Mouse (Mus musculus): ENCODE data around the gene Prom2. TPM values are rescaled to one million over a fixed set of nuclear protein-coding genes. Genes with fewer than 3 reads are reported as not detected.

Gene Prom2
- polyA plus RNA-seq, 1 experiment from 2014 or later, result 11.4 TPM

GRCm38 (mm10) chr2:127522006-127522441 lies 19.2 kb downstream of the Prom2 start, which contains the start of gene Kcnip3:
Gene Kcnip3, minus strand, starts transcription at chr2:127522094.
- 6% methylated on average over 10 of the region's 10 CpGs for WGBS
- no peak within 1 kb of the TSS for H3K27ac ChIP-seq
- H3K4me3 ChIP-seq (replicated peaks), result peak within 1 kb of the TSS; percentile 33
- H3K9me3 ChIP-seq, result no peaks in the 10 kb centered on the region
- H3K4me2 ChIP-seq, result peak within 1 kb of the TSS; percentile 59
- no peaks in the 10 kb centered on the region for H3K36me3 ChIP-seq
- peaks cover 14% of the 10 kb centered on the region for H3K4me1 ChIP-seq
- no peaks in the 10 kb centered on the region for H3K27me3 ChIP-seq (replicated peaks)
- peak; percentile 21; the same call in 1 of the 2 replicates for ATAC-seq (ENCODE audit: insufficient read depth, low FRiP score, low read depth)
- no peak within 1 kb of the TSS; the same call in 1 of the 2 replicates for H3K9ac ChIP-seq

DNA sequence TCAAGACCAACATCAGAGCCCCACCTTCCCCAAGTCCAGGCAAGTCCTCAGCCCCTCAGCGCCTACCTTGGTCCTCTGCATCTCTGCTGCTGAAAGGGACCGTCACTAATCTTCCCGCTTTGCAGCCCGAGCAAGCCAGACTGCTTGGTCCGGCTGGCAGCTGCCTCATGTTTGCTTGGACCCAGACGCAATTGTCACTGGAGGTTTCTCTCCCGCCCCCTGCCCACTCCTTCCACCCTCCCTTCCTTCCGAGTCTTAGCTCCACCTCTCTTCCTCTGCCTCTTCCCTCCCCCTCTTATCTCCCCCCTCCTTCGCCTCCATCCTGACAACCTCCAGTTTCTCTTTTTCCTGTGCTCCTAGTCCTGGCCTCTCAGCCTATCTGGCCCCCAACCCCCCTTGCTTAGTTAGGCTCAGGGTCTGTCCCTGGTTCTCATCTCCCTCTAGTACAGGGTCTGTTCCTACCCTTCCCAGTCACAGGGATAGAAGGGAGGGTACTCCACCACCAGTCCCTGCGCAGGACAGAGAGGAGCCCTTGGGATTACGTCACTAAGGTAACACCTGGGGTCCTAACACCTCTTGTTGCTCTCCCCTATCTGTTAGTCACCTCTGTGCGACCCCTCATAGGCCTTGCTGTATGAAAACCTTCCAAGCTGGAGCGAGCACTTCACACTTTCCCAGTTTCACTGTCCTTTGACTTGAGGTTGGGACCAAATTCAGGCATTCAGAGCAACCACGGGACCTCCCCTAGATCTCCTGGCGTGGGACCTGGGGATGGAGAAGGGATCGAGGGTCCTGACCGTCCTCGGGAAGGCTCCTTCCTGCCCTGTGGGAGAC lies 19.9 kb downstream of the Prom2 start:
- 2% methylated on average over 18 of the region's 18 CpGs for WGBS
- Histone ChIP-seq H3K4me3 (replicated peaks) (peak overlapping the region; percentile 33), H3K36me3 (no peaks in the 10 kb centered on the region), H3K4me2 (peak overlapping the region; percentile 59), H3K9ac (no peak overlapping the region; the same call in 1 of the 2 replicates), H3K27ac (no peak overlapping the region), H3K4me1 (peaks cover 14% of the 10 kb centered on the region), H3K9me3 (no peaks in the 10 kb centered on the region), H3K27me3 (replicated peaks) (no peaks in the 10 kb centered on the region)
- ATAC-seq (ENCODE audit: insufficient read depth, low FRiP score, low read depth), result peak; percentile 33; the same call in 1 of the 2 replicates

- no peaks in the 10 kb centered on the region for H3K27me3 ChIP-seq (replicated peaks)
- H3K4me3 ChIP-seq (replicated peaks), result no peak overlapping the region
Observed at GRCm38 (mm10) chr2:127520123-127520522, 21.1 kb downstream of the Prom2 start.

GRCm38 (mm10) chr2:127519308-127519707 lies 22.0 kb downstream of the Prom2 start:
- Histone ChIP-seq H3K9me3 (no peaks in the 10 kb centered on the region), H3K4me3 (replicated peaks) (no peak overlapping the region), H3K27me3 (replicated peaks) (no peaks in the 10 kb centered on the region), H3K9ac (no peak overlapping the region), H3K4me1 (peaks cover 14% of the 10 kb centered on the region), H3K36me3 (no peaks in the 10 kb centered on the region), H3K27ac (no peak overlapping the region), H3K4me2 (no peak overlapping the region)
- ATAC-seq (ENCODE audit: insufficient read depth, low FRiP score, low read depth), result no peak
- 71% methylated on average over 5 of the region's 5 CpGs for WGBS

More at GRCm38 (mm10) chr2:127520123-127520522, 21.1 kb downstream of the Prom2 start:
- no peak overlapping the region for H3K27ac ChIP-seq
- H3K9me3 ChIP-seq, result no peaks in the 10 kb centered on the region
- H3K9ac ChIP-seq, result no peak overlapping the region
- no peaks in the 10 kb centered on the region for H3K36me3 ChIP-seq
- 0 out of 2 replicates have a peak overlapping the region, but pooled peaks have one; percentile 59 for H3K4me2 ChIP-seq
- ATAC-seq (ENCODE audit: insufficient read depth, low FRiP score, low read depth), result no peak
- peaks cover 14% of the 10 kb centered on the region for H3K4me1 ChIP-seq

- Histone ChIP-seq H3K4me3 (replicated peaks) (no peak overlapping the region), H3K4me2 (no peak overlapping the region), H3K27me3 (replicated peaks) (no peaks in the 10 kb centered on the region), H3K36me3 (no peaks in the 10 kb centered on the region), H3K9ac (no peak overlapping the region), H3K27ac (no peak overlapping the region), H3K4me1 (peaks cover 14% of the 10 kb centered on the region), H3K9me3 (no peaks in the 10 kb centered on the region)
- no peak for ATAC-seq (ENCODE audit: insufficient read depth, low FRiP score, low read depth)
- 72% methylated on average over 3 of the region's 3 CpGs for WGBS
Observed at GRCm38 (mm10) chr2:127518831-127519230, 22.4 kb downstream of the Prom2 start.

GRCm38 (mm10) chr2:127518273-127518672 lies 23.0 kb downstream of the Prom2 start:
- no peak overlapping the region for H3K4me2 ChIP-seq
- no peaks in the 10 kb centered on the region for H3K36me3 ChIP-seq
- H3K9me3 ChIP-seq, result no peaks in the 10 kb centered on the region
- no peak overlapping the region for H3K27ac ChIP-seq
- no peak overlapping the region for H3K9ac ChIP-seq
- ATAC-seq (ENCODE audit: insufficient read depth, low FRiP score, low read depth), result 0 out of 2 replicates have a peak, but pooled peaks have one; percentile 4
- no peaks in the 10 kb centered on the region for H3K27me3 ChIP-seq (replicated peaks)
- 20% methylated on average over 3 of the region's 3 CpGs for WGBS
- H3K4me3 ChIP-seq (replicated peaks), result no peak overlapping the region
- H3K4me1 ChIP-seq, result peaks cover 14% of the 10 kb centered on the region

DNA sequence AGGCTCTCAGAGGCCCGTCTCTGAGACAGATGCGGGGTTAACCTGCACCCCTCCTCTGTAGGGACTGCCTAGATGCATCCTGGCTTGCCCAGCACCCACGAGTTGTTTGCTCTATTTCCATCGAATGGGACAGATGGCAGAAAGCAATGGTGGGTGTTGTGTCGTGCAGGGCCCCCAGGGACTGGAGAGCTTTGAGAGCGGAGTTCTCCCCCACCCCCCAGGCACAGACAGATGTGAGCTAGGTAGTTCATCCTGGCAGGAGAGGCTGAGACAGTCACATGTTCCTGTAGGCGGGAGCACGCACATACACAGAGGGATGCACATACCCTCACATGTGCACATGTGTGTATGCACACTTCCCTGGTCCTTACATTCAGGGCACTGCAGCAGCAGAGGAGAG lies 24.2 kb downstream of the Prom2 start:
- no peak overlapping the region for H3K4me3 ChIP-seq (replicated peaks)
- H3K36me3 ChIP-seq, result no peaks in the 10 kb centered on the region
- no peak overlapping the region for H3K27ac ChIP-seq
- ATAC-seq (ENCODE audit: insufficient read depth, low FRiP score, low read depth), result no peak
- H3K9me3 ChIP-seq, result no peaks in the 10 kb centered on the region
- no peak overlapping the region for H3K4me2 ChIP-seq
- H3K4me1 ChIP-seq, result peaks cover 13% of the 10 kb centered on the region
- WGBS, result 70% methylated on average over 8 of the region's 8 CpGs
- no peaks in the 10 kb centered on the region for H3K27me3 ChIP-seq (replicated peaks)
- H3K9ac ChIP-seq, result no peak overlapping the region

GRCm38 (mm10) chr2:127514380-127515124 lies 26.7 kb downstream of the Prom2 start:
- no peak overlapping the region for H3K4me2 ChIP-seq
- no peaks in the 10 kb centered on the region for H3K4me1 ChIP-seq
- H3K27me3 ChIP-seq (replicated peaks), result no peaks in the 10 kb centered on the region
- ATAC-seq (ENCODE audit: insufficient read depth, low FRiP score, low read depth), result peak; percentile 49; the same call in 1 of the 2 replicates
- no peak overlapping the region for H3K4me3 ChIP-seq (replicated peaks)
- no peak overlapping the region for H3K9ac ChIP-seq
- H3K9me3 ChIP-seq, result no peaks in the 10 kb centered on the region
- WGBS, result 63% methylated on average over 9 of the region's 9 CpGs
- H3K27ac ChIP-seq, result no peak overlapping the region
- H3K36me3 ChIP-seq, result no peaks in the 10 kb centered on the region

- Histone ChIP-seq H3K9ac (no peak overlapping the region), H3K9me3 (no peaks in the 10 kb centered on the region), H3K36me3 (no peaks in the 10 kb centered on the region), H3K27ac (no peak overlapping the region), H3K4me2 (no peak overlapping the region), H3K4me3 (replicated peaks) (no peak overlapping the region), H3K27me3 (replicated peaks) (no peaks in the 10 kb centered on the region), H3K4me1 (no peaks in the 10 kb centered on the region)
- ATAC-seq (ENCODE audit: insufficient read depth, low FRiP score, low read depth), result no peak
- 49% methylated on average over 3 of the region's 3 CpGs for WGBS
Observed at GRCm38 (mm10) chr2:127513244-127513643, 28.0 kb downstream of the Prom2 start.

DNA sequence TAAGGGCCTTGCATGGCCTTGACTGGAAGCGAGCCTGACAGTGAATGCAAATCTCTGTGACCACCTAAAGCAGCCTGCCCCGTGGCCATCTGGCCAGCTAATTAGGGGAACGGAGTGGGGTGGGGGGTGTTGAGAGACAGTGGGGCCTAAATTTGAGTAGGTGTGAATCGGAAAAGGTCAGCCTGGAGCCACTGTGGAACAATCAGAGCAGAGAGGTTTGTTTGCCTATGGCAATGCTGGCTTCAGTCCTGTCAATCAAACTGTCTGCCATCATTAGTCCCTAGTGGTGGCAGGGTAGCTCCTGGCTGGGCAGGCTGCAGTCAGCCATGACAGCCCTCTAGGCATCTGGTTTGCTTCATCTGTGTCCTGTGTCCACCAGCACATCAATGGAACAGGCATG lies 29.8 kb downstream of the Prom2 start:
- Histone ChIP-seq H3K4me1 (peaks cover 10% of the 10 kb centered on the region; the same call in 1 of the 2 replicates), H3K9me3 (no peaks in the 10 kb centered on the region), H3K9ac (no peak overlapping the region), H3K36me3 (no peaks in the 10 kb centered on the region), H3K27ac (no peak overlapping the region), H3K4me3 (replicated peaks) (no peak overlapping the region), H3K27me3 (replicated peaks) (no peaks in the 10 kb centered on the region), H3K4me2 (no peak overlapping the region)
- no peak for ATAC-seq (ENCODE audit: insufficient read depth, low FRiP score, low read depth)
- WGBS, result 29% methylated on average over 4 of the region's 4 CpGs

GRCm38 (mm10) chr2:127507967-127508660 lies 33.2 kb downstream of the Prom2 start:
- Histone ChIP-seq H3K4me1 (peaks cover 10% of the 10 kb centered on the region; the same call in 1 of the 2 replicates), H3K4me3 (replicated peaks) (no peak overlapping the region), H3K27me3 (replicated peaks) (no peaks in the 10 kb centered on the region; the same call in 1 of the 2 replicates), H3K36me3 (no peaks in the 10 kb centered on the region), H3K9ac (no peak overlapping the region), H3K4me2 (no peak overlapping the region), H3K9me3 (no peaks in the 10 kb centered on the region), H3K27ac (peak overlapping the region; percentile 51)
- WGBS, result 61% methylated on average over 7 of the region's 7 CpGs
- ATAC-seq (ENCODE audit: insufficient read depth, low FRiP score, low read depth), result no peak

All from stomach, embryonic 15.5 days (tissue).